Mouse (Mus musculus): ENCODE measurements around the gene Elovl7.

Gene Elovl7

GRCm38 (mm10) chr13:108241715-108242114 is 27.5 kb downstream of the Elovl7 start:
- no peak for DNase-seq (ENCODE audit: low read depth, low spot score)

- DNase-seq (ENCODE audit: low read depth, low spot score): no peak
These were observed 31.0 kb downstream of the Elovl7 start for GRCm38 (mm10) chr13:108245086-108245697.

- no peak for DNase-seq (ENCODE audit: low read depth, low spot score)
These were observed 36.9 kb downstream of the Elovl7 start for GRCm38 (mm10) chr13:108251106-108251505.

- DNase-seq (ENCODE audit: low read depth, low spot score): no peak
These were observed 39.8 kb downstream of the Elovl7 start for GRCm38 (mm10) chr13:108253977-108254376.

- DNase-seq (ENCODE audit: low read depth, low spot score): no peak
These were observed 48.8 kb downstream of the Elovl7 start for GRCm38 (mm10) chr13:108263042-108263441.

- DNase-seq (ENCODE audit: low read depth, low spot score): no peak
These were observed 51.2 kb downstream of the Elovl7 start for GRCm38 (mm10) chr13:108265394-108265793.

- no peak for DNase-seq (ENCODE audit: low read depth, low spot score)
These were observed 53.8 kb downstream of the Elovl7 start for GRCm38 (mm10) chr13:108267841-108268634.

GRCm38 (mm10) chr13:108271458-108272148 is 57.4 kb downstream of the Elovl7 start:
- no peak for DNase-seq (ENCODE audit: low read depth, low spot score)

- DNase-seq (ENCODE audit: low read depth, low spot score): no peak
These were observed 58.1 kb downstream of the Elovl7 start for GRCm38 (mm10) chr13:108272332-108272731.

GRCm38 (mm10) chr13:108273034-108273433 is 58.8 kb downstream of the Elovl7 start:
- DNase-seq (ENCODE audit: low read depth, low spot score): no peak

GRCm38 (mm10) chr13:108273456-108273855 is 59.3 kb downstream of the Elovl7 start:
- DNase-seq (ENCODE audit: low read depth, low spot score): no peak

- no peak for DNase-seq (ENCODE audit: low read depth, low spot score)
These were observed 62.4 kb downstream of the Elovl7 start for GRCm38 (mm10) chr13:108276561-108276960.

- no peak for DNase-seq (ENCODE audit: low read depth, low spot score)
These were observed 63.1 kb downstream of the Elovl7 start for GRCm38 (mm10) chr13:108277320-108277719.

GRCm38 (mm10) chr13:108278592-108278991 is 64.4 kb downstream of the Elovl7 start:
- DNase-seq (ENCODE audit: low read depth, low spot score): no peak

- DNase-seq (ENCODE audit: low read depth, low spot score): no peak
These were observed 70.1 kb downstream of the Elovl7 start for GRCm38 (mm10) chr13:108284312-108284711.

- DNase-seq (ENCODE audit: low read depth, low spot score): no peak
These were observed 73.7 kb downstream of the Elovl7 start for GRCm38 (mm10) chr13:108287953-108288352.

GRCm38 (mm10) chr13:108289436-108289835 is 75.2 kb downstream of the Elovl7 start:
- DNase-seq (ENCODE audit: low read depth, low spot score): no peak

GRCm38 (mm10) chr13:108290314-108290713 is 76.1 kb downstream of the Elovl7 start:
- no peak for DNase-seq (ENCODE audit: low read depth, low spot score)

GRCm38 (mm10) chr13:108297350-108298093 is 83.3 kb downstream of the Elovl7 start:
- DNase-seq (ENCODE audit: low read depth, low spot score): no peak

- DNase-seq (ENCODE audit: low read depth, low spot score): no peak
These were observed 84.0 kb downstream of the Elovl7 start for GRCm38 (mm10) chr13:108298241-108298640.

GRCm38 (mm10) chr13:108300346-108300950 is 86.2 kb downstream of the Elovl7 start:
- no peak for DNase-seq (ENCODE audit: low read depth, low spot score)

Measured in brain, embryonic 18.5 days (tissue).